Mouse (Mus musculus) liver, postnatal 0 days (tissue): Measurements from ENCODE around the gene Slx1b.

Experiments used
- CTCF ChIP-seq: sonication (generic); IDR thresholded peaks from 2 replicates; pipeline ENCODE4 v1.5.1; 2016; ENCODE audit warnings: antibody characterized with exemption, low read depth
- EP300 ChIP-seq: IDR thresholded peaks from 2 replicates; pipeline ENCODE4 v1.6.1; 2016; ENCODE audit warnings: antibody characterized with exemption, low read depth, mild to moderate bottlenecking

GRCm38 (mm10) chr7:126741452-126741851 is 45.9 kb upstream of the Slx1b start:
- TF ChIP-seq CTCF (no peak), EP300 (no peak)
